Mouse (Mus musculus): ENCODE data around the gene Rufy3. TPM values are rescaled to one million over a fixed set of nuclear protein-coding genes. Genes with fewer than 3 reads are reported as not detected.

The Rufy3 gene
- polyA plus RNA-seq, 1 experiment from 2014 or later: 10.8 TPM

- no peak overlapping the region for H3K9ac ChIP-seq (ENCODE audit: low read depth, low read length)
- no peaks in the 10 kb centered on the region for H3K9me3 ChIP-seq (ENCODE audit: control insufficient read depth)
- peaks cover 4% of the 10 kb centered on the region; the same call in 1 of the 2 replicates for H3K36me3 ChIP-seq (ENCODE audit: control insufficient read depth, insufficient read depth)
- no peaks in the 10 kb centered on the region for H3K27me3 ChIP-seq (replicated peaks; ENCODE audit: control insufficient read depth, insufficient read depth, low read length)
- H3K4me1 ChIP-seq (replicated peaks; ENCODE audit: control insufficient read depth, insufficient read depth, low read length): no peaks in the 10 kb centered on the region; the same call in 1 of the 2 replicates
- WGBS: 51% methylated on average over 5 of the region's 5 CpGs
- no peak overlapping the region for H3K4me3 ChIP-seq (ENCODE audit: low read depth, low read length)
- H3K4me2 ChIP-seq (replicated peaks; ENCODE audit: low read depth): no peak overlapping the region
- H3K27ac ChIP-seq (ENCODE audit: low read depth, low read length): no peak overlapping the region
- no peak for TF ChIP-seq CTCF (IDR thresholded peaks at IDR 0.05; ENCODE audit: low read depth)
- no peak for ATAC-seq
Measured at GRCm38 (mm10) chr5:88595537-88596455, 31.0 kb downstream of the Rufy3 start.

GRCm38 (mm10) chr5:88598961-88599360, 34.1 kb downstream of the Rufy3 start:
- H3K27me3 ChIP-seq (replicated peaks; ENCODE audit: control insufficient read depth, insufficient read depth, low read length): no peaks in the 10 kb centered on the region
- no peaks in the 10 kb centered on the region for H3K9me3 ChIP-seq (ENCODE audit: control insufficient read depth)
- H3K4me1 ChIP-seq (replicated peaks; ENCODE audit: control insufficient read depth, insufficient read depth, low read length): no peaks in the 10 kb centered on the region; the same call in 1 of the 2 replicates
- H3K36me3 ChIP-seq (ENCODE audit: control insufficient read depth, insufficient read depth): peaks cover 4% of the 10 kb centered on the region; the same call in 1 of the 2 replicates
- no peak overlapping the region for H3K27ac ChIP-seq (ENCODE audit: low read depth, low read length)
- TF ChIP-seq CTCF (IDR thresholded peaks at IDR 0.05; ENCODE audit: low read depth): no peak
- WGBS: 92% methylated on average over 6 of the region's 6 CpGs
- no peak overlapping the region for H3K9ac ChIP-seq (ENCODE audit: low read depth, low read length)
- H3K4me3 ChIP-seq (ENCODE audit: low read depth, low read length): no peak overlapping the region
- no peak overlapping the region for H3K4me2 ChIP-seq (replicated peaks; ENCODE audit: low read depth)
- ATAC-seq: no peak

DNA sequence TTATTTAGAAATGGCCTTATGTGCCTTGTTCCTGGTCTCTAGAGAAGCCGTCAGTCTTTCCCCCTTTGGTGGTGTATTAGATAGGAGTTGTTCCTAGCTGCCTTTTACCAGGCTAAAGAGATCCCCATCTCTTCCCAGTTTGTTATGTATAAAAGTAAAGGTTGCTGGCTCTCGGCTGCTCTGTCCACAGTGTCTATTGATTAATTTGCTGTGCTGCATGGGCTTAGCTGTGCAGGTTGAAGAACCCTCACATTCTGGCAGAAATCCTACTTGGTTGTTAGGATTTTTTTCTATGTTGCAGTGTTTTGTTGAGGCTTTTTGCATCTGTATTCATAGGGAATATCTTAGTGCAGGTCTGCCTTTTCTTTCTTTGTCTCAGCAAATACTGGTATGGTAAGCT, 37.2 kb downstream of the Rufy3 start:
- no peak overlapping the region for H3K4me3 ChIP-seq (ENCODE audit: low read depth, low read length)
- H3K4me2 ChIP-seq (replicated peaks; ENCODE audit: low read depth): no peak overlapping the region
- no peaks in the 10 kb centered on the region for H3K27me3 ChIP-seq (replicated peaks; ENCODE audit: control insufficient read depth, insufficient read depth, low read length)
- no peak overlapping the region for H3K9ac ChIP-seq (ENCODE audit: low read depth, low read length)
- peaks cover 4% of the 10 kb centered on the region; the same call in 1 of the 2 replicates for H3K36me3 ChIP-seq (ENCODE audit: control insufficient read depth, insufficient read depth)
- no peak for ATAC-seq
- H3K9me3 ChIP-seq (ENCODE audit: control insufficient read depth): no peaks in the 10 kb centered on the region
- TF ChIP-seq CTCF (IDR thresholded peaks at IDR 0.05; ENCODE audit: low read depth): no peak
- WGBS: 73% methylated on average over 2 of the region's 2 CpGs
- no peak overlapping the region for H3K27ac ChIP-seq (ENCODE audit: low read depth, low read length)
- H3K4me1 ChIP-seq (replicated peaks; ENCODE audit: control insufficient read depth, insufficient read depth, low read length): no peaks in the 10 kb centered on the region

- no peak overlapping the region for H3K9ac ChIP-seq (ENCODE audit: low read depth, low read length)
- H3K9me3 ChIP-seq (ENCODE audit: control insufficient read depth): no peaks in the 10 kb centered on the region
- H3K4me2 ChIP-seq (replicated peaks; ENCODE audit: low read depth): no peak overlapping the region
- H3K36me3 ChIP-seq (ENCODE audit: control insufficient read depth, insufficient read depth): no peaks in the 10 kb centered on the region
- H3K27me3 ChIP-seq (replicated peaks; ENCODE audit: control insufficient read depth, insufficient read depth, low read length): no peaks in the 10 kb centered on the region
- H3K27ac ChIP-seq (ENCODE audit: low read depth, low read length): no peak overlapping the region
- TF ChIP-seq CTCF (IDR thresholded peaks at IDR 0.05; ENCODE audit: low read depth): no peak
- WGBS: 84% methylated on average over 3 of the region's 3 CpGs
- H3K4me3 ChIP-seq (ENCODE audit: low read depth, low read length): no peak overlapping the region
- ATAC-seq: no peak
- no peaks in the 10 kb centered on the region for H3K4me1 ChIP-seq (replicated peaks; ENCODE audit: control insufficient read depth, insufficient read depth, low read length)
Measured at GRCm38 (mm10) chr5:88602713-88603112, 37.9 kb downstream of the Rufy3 start.

DNA sequence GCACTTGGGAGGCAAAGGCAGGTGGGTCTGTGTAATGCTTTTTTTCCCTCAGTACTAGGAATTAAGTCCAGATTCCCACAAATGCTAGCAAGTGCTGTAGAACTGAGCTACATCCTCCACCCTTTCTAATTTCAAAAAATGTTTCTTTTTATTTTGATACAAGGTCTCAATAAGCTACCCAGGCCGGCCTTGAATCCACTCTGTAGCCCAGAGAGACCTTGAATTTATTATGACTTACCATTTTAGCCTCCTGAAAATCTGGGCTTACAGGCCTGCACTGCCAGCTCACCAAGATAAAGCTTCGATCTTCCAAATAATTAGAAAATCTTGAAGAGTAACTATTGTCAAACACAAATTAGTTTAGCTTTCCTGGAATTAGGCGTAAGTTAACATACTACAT, 39.2 kb downstream of the Rufy3 start:
- WGBS: 94% methylated on average over 3 of the region's 3 CpGs
- H3K27me3 ChIP-seq (replicated peaks; ENCODE audit: control insufficient read depth, insufficient read depth, low read length): no peaks in the 10 kb centered on the region
- no peak overlapping the region for H3K4me3 ChIP-seq (ENCODE audit: low read depth, low read length)
- no peak overlapping the region for H3K4me2 ChIP-seq (replicated peaks; ENCODE audit: low read depth)
- no peak overlapping the region for H3K27ac ChIP-seq (ENCODE audit: low read depth, low read length)
- H3K9ac ChIP-seq (ENCODE audit: low read depth, low read length): no peak overlapping the region
- no peak for TF ChIP-seq CTCF (IDR thresholded peaks at IDR 0.05; ENCODE audit: low read depth)
- no peaks in the 10 kb centered on the region for H3K4me1 ChIP-seq (replicated peaks; ENCODE audit: control insufficient read depth, insufficient read depth, low read length)
- H3K9me3 ChIP-seq (ENCODE audit: control insufficient read depth): no peaks in the 10 kb centered on the region
- no peaks in the 10 kb centered on the region for H3K36me3 ChIP-seq (ENCODE audit: control insufficient read depth, insufficient read depth)
- no peak for ATAC-seq

GRCm38 (mm10) chr5:88604641-88605358, 40.0 kb downstream of the Rufy3 start:
- Histone ChIP-seq H3K4me2 (replicated peaks; ENCODE audit: low read depth) (no peak overlapping the region), H3K9me3 (ENCODE audit: control insufficient read depth) (no peaks in the 10 kb centered on the region), H3K9ac (ENCODE audit: low read depth, low read length) (no peak overlapping the region), H3K4me3 (ENCODE audit: low read depth, low read length) (no peak overlapping the region), H3K36me3 (ENCODE audit: control insufficient read depth, insufficient read depth) (no peaks in the 10 kb centered on the region), H3K4me1 (replicated peaks; ENCODE audit: control insufficient read depth, insufficient read depth, low read length) (no peaks in the 10 kb centered on the region), H3K27ac (ENCODE audit: low read depth, low read length) (no peak overlapping the region), H3K27me3 (replicated peaks; ENCODE audit: control insufficient read depth, insufficient read depth, low read length) (no peaks in the 10 kb centered on the region)
- TF ChIP-seq CTCF (IDR thresholded peaks at IDR 0.05; ENCODE audit: low read depth): no peak
- 93% methylated on average over 7 of the region's 7 CpGs for WGBS
- no peak for ATAC-seq

Measured in intestine, postnatal 0 days (tissue).